Mouse (Mus musculus): ENCODE results near the gene Zfp51. TPM values are rescaled to one million over a fixed set of nuclear protein-coding genes. Genes with fewer than 3 reads are reported as not detected.

Gene Zfp51
- polyA plus RNA-seq, 1 experiment from 2014 or later, result 12.7 TPM

DNA sequence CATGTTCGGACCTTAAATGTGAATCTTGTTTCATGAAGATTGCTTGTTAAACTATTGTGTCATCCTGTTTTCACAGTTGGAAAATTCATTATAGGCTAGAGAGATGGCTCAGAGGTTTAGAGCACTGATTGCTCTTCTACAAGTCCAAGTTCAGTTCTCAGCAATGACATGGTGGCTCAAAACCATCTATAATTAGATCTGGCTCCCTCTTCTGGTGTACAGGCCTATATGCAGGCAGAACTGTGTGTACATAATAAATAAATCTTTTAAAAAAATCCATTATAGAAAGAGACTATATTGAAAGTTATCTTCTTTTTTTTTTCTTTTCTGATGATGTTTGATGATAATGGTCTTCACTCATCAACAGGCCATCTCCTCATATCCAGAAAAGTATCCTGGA is 54.4 kb downstream of the Zfp51 start:
- H3K27ac ChIP-seq (replicated peaks; ENCODE audit: low read depth, low read length), result no peak overlapping the region
- ATAC-seq (ENCODE audit: low read depth) (no peak), DNase-seq (ENCODE audit: low spot score) (no peak)
- no peak overlapping the region for H3K4me2 ChIP-seq (ENCODE audit: low read depth, low read length)
- peaks cover 26% of the 10 kb centered on the region for H3K36me3 ChIP-seq (ENCODE audit: control insufficient read depth, insufficient read depth, low read length)
- no peaks in the 10 kb centered on the region for H3K9me3 ChIP-seq (ENCODE audit: control insufficient read depth, low read length)
- no peak overlapping the region for H3K9ac ChIP-seq (ENCODE audit: low read depth, low read length)
- H3K4me3 ChIP-seq (ENCODE audit: low read depth, low read length), result no peak overlapping the region
- 94% methylated on average over 1 of the region's 1 CpGs for WGBS
- no peaks in the 10 kb centered on the region for H3K4me1 ChIP-seq (ENCODE audit: control insufficient read depth, insufficient read depth, low read length)
- no peaks in the 10 kb centered on the region for H3K27me3 ChIP-seq (replicated peaks; ENCODE audit: control insufficient read depth, insufficient read depth, low read length)

GRCm38 (mm10) chr17:21506258-21506657 is 56.1 kb downstream of the Zfp51 start:
- Histone ChIP-seq H3K9me3 (ENCODE audit: control insufficient read depth, low read length) (no peaks in the 10 kb centered on the region), H3K36me3 (ENCODE audit: control insufficient read depth, insufficient read depth, low read length) (peaks cover 28% of the 10 kb centered on the region), H3K27ac (replicated peaks; ENCODE audit: low read depth, low read length) (no peak overlapping the region), H3K4me1 (ENCODE audit: control insufficient read depth, insufficient read depth, low read length) (no peaks in the 10 kb centered on the region), H3K27me3 (replicated peaks; ENCODE audit: control insufficient read depth, insufficient read depth, low read length) (no peaks in the 10 kb centered on the region), H3K4me2 (ENCODE audit: low read depth, low read length) (no peak overlapping the region), H3K9ac (ENCODE audit: low read depth, low read length) (no peak overlapping the region), H3K4me3 (ENCODE audit: low read depth, low read length) (no peak overlapping the region)
- DNase-seq (ENCODE audit: low spot score), result no peak
- ATAC-seq (ENCODE audit: low read depth), result no peak
- WGBS, result 96% methylated on average over 3 of the region's 3 CpGs

- Histone ChIP-seq H3K27ac (replicated peaks; ENCODE audit: low read depth, low read length) (no peak overlapping the region), H3K4me3 (ENCODE audit: low read depth, low read length) (no peak overlapping the region), H3K9ac (ENCODE audit: low read depth, low read length) (no peak overlapping the region), H3K9me3 (ENCODE audit: control insufficient read depth, low read length) (no peaks in the 10 kb centered on the region), H3K4me2 (ENCODE audit: low read depth, low read length) (no peak overlapping the region), H3K4me1 (ENCODE audit: control insufficient read depth, insufficient read depth, low read length) (no peaks in the 10 kb centered on the region), H3K27me3 (replicated peaks; ENCODE audit: control insufficient read depth, insufficient read depth, low read length) (no peaks in the 10 kb centered on the region), H3K36me3 (ENCODE audit: control insufficient read depth, insufficient read depth, low read length) (peaks cover 28% of the 10 kb centered on the region)
- no peak for ATAC-seq (ENCODE audit: low read depth)
- no peak for DNase-seq (ENCODE audit: low spot score)
These were observed 59.6 kb downstream of the Zfp51 start for GRCm38 (mm10) chr17:21509756-21510155.

Other genes with a start within 250 kb of the Zfp51 start
- not detected in 2 replicates for gene Vmn1r234, start 224.3 kb upstream of the Zfp51 start, polyA plus RNA-seq (2014; fragmentation: Nextera tagmentation; extraction: Ambion mirVana)
- gene Vmn1r235, start 194.0 kb upstream of the Zfp51 start, polyA plus RNA-seq (2014; fragmentation: Nextera tagmentation; extraction: Ambion mirVana), result not detected in 2 replicates
- gene Vmn1r236, start 167.4 kb upstream of the Zfp51 start, polyA plus RNA-seq (2014; fragmentation: Nextera tagmentation; extraction: Ambion mirVana), result 0.04 TPM in 1 of 2 replicates, not detected in the other
- not detected in 2 replicates for gene Vmn1r237, start 138.5 kb upstream of the Zfp51 start, polyA plus RNA-seq (2014; fragmentation: Nextera tagmentation; extraction: Ambion mirVana)
- gene Zfp677, start 66.6 kb upstream of the Zfp51 start, polyA plus RNA-seq (2014; fragmentation: Nextera tagmentation; extraction: Ambion mirVana), result 3.8 and 4.3 TPM in 2 replicates
- gene Zfp54, start 27.1 kb upstream of the Zfp51 start, polyA plus RNA-seq (2014; fragmentation: Nextera tagmentation; extraction: Ambion mirVana), result 5.3 and 6.0 TPM in 2 replicates
- 7.3 and 10.4 TPM in 2 replicates for gene Zfp53, start 38.6 kb downstream of the Zfp51 start, polyA plus RNA-seq (2014; fragmentation: Nextera tagmentation; extraction: Ambion mirVana)
- gene Zfp52, start 85.2 kb downstream of the Zfp51 start, polyA plus RNA-seq (2014; fragmentation: Nextera tagmentation; extraction: Ambion mirVana), result 3.1 and 4.0 TPM in 2 replicates
- 23.1 and 24.6 TPM in 2 replicates for gene Zfp948, start 116.6 kb downstream of the Zfp51 start, polyA plus RNA-seq (2014; fragmentation: Nextera tagmentation; extraction: Ambion mirVana)
- 4.8 and 5.0 TPM in 2 replicates for gene Zfp983, start 200.2 kb downstream of the Zfp51 start, polyA plus RNA-seq (2014; fragmentation: Nextera tagmentation; extraction: Ambion mirVana)
- gene Gm10226, start 241.5 kb downstream of the Zfp51 start, polyA plus RNA-seq (2014; fragmentation: Nextera tagmentation; extraction: Ambion mirVana), result 6.6 and 8.8 TPM in 2 replicates